Mouse (Mus musculus) embryo, embryonic 10.5 days (tissue): ENCODE measurements at regions not wholly inside any gene's neighbourhood (a gene's known extent, or its start where the extent isn't known, plus 50 kb on each side); places are given as distances from the start of the nearest gene placed in this dataset.

ENCODE experiments used
- DNase-seq: peaks from one replicate; pipeline ENCODE4 v3.0.0-alpha.2; 2015; ENCODE audit warnings: low spot score

DNA sequence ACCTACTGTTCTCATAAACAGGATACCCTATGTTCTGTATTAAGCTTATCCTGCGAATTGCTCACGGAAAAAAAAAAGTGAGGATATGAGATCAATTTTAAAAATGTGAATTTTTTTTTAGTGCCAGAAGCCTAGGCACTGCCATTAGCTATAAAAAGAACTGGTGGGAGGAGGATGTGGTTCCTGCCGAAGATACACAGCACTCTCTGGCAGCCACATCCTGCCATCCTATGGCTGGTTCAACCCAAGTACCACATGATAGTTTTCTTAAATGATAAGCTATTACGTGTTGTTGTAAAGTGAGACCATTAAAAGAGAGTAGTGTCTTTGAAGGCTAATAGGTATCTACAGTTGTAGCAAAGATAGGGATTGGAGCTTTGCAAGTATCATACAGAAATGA, 58.2 kb upstream of the Ppp3ca start:
- DNase-seq, result no peak

DNA sequence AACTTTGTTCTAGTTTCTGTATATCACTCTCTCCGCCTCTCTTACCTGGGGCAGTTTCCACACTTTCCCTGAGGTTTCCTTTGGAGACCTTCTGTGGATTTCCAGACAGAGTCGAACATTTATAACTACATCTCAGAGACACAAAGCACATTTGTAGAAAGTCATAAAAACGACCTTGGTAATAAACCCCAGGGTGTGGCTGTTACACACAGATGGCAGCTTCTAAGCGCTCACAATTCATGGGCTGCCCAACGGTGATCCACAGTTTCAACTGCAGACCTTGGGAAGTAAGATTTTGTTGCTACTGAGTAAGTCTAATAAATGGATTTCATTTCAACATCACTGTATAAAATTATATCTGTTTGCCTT, 59.4 kb upstream of the Ppp3ca start:
- DNase-seq, result no peak

DNA sequence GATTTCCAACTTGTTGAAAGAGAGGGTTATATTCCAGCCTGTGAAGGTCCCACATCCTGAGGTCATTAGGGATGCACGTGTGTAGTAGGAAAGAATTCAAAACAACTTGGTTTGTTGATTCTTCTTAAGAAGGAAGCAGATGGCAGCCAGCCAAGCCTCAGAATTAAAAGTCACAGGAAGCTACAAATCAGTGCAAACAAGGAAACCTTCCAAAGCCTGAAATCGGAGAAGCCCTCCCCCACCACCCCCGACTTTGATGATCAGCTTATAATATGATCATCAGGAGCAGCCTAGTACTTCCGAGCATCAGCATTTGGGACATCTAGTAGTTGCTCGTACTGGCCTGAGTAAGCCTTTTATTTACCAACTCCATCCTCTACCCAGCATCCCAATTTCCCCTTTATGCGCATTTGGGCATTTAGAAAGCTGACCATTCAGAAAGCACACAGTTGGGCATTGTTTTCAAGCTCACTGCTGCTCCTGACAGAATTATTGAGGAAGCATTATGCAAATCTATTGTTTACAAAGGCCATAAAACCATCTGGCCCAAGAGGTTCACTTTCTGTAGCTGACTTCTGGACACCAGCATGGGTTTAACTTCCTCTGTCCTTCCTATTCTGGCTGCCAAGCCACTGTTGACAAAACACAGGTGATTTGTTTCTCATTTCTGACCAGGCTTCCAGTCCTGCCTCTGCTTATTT, 59.9 kb upstream of the Ppp3ca start:
- peak; percentile 62 for DNase-seq

- DNase-seq, result no peak
Observed at GRCm38 (mm10) chr3:136601706-136602105, 68.2 kb upstream of the Ppp3ca start.

GRCm38 (mm10) chr3:136583937-136584336, 86.0 kb upstream of the Ppp3ca start:
- DNase-seq, result no peak

DNA sequence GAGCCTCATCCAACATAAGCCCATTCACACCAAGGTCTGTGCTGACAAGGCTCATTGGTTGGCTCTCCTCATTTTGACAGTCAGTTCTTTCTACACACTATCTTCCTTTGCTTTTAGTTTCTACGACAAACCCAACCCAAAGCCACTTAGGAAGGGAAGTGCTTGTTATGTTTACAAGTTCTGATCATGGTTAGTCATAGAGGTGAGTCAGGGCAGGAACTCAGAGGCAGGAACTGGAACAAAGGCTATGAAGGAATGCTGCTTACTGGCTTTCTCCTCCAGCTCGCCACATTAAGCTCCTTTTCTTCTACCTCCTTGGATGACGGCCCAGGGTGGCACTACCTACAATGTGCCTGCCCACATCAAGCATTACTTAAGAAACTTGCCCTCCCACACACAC, 91.9 kb upstream of the Ppp3ca start:
- no peak for DNase-seq

DNA sequence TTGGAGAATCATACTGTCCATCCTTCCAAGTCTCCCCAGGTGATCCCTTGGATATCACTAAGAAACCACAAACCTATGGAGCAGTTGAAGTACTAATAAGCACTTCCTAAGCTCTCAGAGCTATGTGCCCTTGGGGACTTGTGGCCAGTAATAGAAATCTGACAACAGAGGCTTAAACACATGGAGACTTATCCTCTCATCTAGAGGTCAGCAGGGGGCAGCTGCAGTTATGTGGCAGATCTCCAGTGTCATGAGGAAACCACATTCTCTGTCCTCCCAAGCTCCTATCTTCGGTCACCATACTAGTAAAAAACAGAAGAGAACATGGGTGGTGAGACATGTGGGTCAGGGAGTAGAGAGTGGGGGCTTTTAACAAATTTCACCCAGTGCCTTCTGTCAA, 99.4 kb upstream of the Ppp3ca start:
- peak; percentile 28 for DNase-seq

GRCm38 (mm10) chr3:136556488-136556887, 113.4 kb upstream of the Ppp3ca start:
- DNase-seq, result no peak

DNA sequence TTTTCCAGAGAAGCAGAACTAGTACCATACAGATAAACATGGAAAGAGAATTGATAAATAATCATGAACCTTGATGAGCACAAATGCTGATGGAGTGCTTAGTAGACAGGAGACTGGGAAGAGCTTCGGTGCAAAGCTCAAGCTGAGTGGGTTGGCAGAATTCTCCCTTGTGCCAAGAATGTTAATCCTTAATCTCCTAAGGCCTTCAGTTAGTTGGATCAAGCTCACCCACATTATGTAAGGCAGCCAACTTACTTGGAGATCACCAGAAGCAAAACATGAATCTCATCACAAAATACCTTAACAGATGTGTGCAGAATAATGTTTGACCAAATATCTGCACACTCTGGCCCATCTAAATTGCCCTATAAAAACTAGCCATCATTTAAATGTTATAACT, 120.5 kb upstream of the Ppp3ca start:
- DNase-seq, result no peak

- no peak for DNase-seq
Observed at GRCm38 (mm10) chr3:136531604-136532003, 138.3 kb upstream of the Ppp3ca start.

GRCm38 (mm10) chr3:136508575-136508974, 161.3 kb upstream of the Ppp3ca start:
- DNase-seq, result no peak

DNA sequence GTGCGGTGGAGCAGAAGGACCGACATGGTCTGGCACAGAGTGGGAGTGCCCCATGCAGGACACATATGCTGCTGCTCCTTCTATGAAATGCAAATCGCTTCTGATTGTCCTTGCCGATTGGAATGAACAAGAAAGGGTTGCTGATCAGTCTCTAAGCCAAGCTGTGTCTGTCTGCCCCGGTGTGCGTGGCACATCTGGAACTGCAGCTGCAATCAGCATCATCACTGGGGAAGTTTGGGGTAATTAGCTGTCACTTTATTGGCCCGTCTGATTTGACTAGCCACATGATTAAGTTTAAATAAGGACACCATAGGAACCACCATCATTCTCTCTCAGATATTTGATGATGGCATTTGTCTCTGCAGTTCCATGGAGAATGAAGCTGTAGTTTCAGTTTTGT, 162.9 kb upstream of the Ppp3ca start:
- DNase-seq, result no peak

DNA sequence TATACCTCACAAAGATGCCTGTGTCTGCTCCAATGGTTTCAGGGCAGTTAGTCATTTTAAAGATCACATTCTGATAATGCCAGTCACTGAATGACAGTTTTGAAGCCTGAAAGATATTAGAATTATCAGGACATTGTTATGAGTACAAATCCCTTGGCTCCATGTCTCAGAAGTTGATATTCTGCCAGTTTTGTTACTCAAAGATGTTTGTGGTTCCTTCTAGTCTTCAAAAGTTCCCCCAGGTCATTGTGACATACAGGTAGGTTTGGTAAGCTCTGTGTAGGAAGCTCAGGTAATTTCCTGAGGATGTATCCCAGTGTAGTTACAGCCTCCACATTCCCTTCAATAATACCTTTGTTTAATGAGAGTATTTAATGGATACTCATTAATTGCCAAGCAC, 169.0 kb upstream of the Bank1 start:
- no peak for DNase-seq

DNA sequence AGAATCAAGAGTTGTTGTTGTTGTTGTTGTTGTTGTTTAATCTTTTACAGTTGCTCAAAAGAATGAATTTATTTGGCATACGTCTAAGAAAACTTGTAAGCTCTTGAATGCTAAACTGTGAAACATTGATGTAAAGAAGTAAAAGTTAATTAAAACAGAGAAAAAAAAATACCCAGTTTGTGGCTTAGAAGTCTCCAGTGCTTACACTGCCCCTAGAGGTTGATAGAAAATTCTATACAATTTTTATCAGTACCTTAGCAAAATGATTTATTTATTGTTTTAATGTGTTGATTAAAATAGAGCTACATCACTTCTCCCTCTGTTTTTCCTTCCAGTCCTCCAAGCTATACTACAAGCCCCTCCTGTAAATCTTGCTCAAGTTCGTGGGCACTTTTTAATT, 165.8 kb upstream of the Bank1 start:
- no peak for DNase-seq

DNA sequence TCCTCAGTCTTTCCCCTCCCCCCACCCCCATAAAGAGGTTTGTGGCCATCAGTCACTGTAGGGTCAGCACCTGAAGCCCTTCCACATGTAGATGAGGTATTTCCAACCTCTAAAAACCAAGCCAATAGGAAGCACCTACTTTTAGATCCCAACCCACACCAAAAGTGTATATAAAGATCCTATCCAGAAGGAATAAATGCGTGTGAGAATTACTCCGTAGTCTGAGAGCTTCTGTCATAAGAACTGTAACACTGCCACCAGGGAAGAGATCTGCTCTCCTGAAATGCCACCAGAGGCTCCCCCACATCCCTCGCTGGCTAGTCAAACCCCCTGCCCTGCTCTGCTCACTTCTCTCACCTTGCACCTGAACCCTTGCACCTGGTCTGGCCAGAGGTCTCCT, 145.8 kb upstream of the Bank1 start:
- no peak for DNase-seq

DNA sequence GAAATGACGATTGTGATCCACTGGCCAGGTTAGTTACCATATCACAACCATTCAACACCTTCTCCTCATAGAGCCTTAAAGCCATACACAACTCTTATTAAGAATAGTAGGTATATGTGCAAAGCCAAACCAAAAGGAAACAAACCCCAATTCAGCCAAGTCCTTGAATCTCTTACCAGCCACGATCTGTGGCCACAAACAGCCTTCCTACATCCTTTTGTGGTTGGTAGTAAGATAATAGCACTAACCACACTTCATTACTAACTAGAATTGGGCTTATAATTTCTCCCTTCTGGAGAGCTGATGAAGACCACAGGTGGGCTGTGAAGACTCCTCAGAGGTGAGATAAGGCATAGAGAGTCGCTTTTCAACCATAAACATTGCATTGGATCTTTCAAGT, 136.9 kb upstream of the Bank1 start:
- no peak for DNase-seq

GRCm38 (mm10) chr3:136456471-136457117, 130.7 kb upstream of the Bank1 start:
- DNase-seq, result no peak

DNA sequence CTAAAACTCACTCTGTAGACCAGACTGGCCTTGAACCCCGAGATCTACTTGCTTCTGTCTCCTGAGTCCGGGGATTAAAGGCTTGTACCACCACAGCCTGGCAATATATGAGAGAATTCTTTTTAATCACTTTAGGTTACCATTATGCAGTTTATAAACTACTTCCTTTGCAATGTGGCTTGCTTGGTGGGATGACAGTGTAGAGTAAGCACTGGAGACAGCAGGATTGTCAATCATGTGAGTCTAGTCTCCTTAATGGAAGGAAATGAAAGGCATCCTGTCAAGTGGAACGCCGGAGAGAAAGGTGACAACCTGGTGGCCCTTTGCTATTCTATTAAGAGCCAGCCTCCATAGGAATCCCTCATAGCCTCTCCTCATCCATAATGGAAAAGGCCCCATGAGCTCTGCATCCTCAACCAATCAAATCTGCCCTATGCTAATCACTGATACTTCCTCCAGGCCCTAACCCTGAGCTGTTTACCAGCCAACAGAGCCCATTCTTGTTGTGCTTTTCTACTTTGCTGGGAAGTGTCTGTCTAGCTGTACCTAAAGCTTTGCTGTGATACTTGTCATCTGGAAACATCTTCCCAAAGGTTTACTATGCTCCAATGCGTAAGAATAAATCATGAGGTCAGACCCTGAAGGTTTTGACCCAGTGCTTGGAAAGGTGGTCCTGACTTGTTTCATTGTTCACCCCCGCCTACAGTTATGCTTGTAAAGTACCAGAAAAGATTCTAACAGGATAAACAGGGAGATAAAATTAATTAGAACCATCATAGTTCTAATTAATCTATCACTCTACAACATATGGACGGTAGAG, 130.0 kb upstream of the Bank1 start:
- peak; percentile 35 for DNase-seq

DNA sequence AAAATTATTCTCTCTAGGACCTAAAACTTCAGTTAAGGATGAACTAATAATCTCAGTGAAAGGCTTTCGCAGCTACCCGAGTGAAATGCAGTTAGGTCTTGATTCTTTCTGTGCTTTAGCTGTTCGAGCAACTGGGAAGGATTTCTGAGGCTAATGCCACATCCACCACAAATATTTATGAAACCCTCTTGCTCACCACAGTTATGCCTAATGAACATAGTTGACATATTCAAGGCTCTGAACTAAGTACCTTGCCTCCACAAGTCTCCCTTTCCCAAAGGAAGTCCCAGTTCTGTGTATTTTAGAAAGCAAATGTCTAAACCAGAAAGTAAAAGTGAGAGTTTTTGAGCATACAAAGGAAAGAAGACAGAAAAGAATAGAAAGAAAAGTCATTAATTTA, 129.1 kb upstream of the Bank1 start:
- DNase-seq, result no peak

- DNase-seq, result no peak
Observed at GRCm38 (mm10) chr3:136450986-136451774, 125.3 kb upstream of the Bank1 start.

- no peak for DNase-seq
Observed at GRCm38 (mm10) chr3:136450361-136450895, 124.6 kb upstream of the Bank1 start.

- DNase-seq, result no peak
Observed at GRCm38 (mm10) chr3:136449364-136449763, 123.5 kb upstream of the Bank1 start.
